ENCODE assay signal across 9 mouse cellular contexts in the genomic region with DNA sequence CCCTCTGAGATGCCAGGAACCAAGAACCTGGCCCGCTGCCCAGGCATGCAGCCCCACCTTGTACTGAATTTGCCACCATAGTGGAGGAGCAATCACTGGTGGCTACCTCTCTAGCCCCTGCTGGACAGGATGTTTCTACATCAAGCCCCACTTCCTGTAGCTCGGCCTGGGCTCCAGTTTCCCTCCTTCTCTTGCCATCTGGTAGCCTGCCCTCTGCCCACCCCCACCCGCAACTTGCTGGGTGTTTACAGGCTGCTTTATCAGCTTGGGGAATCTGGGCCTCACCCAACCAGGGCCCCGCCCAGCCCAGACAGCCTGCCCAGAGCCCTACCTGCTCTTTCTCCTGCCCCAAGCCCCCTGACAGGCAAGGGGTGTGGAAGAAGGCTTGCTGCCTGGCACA. TPM values are rescaled to one million over a fixed set of nuclear protein-coding genes. Genes with fewer than 3 reads are reported as not detected.
DNase-seq lines count a peak whose midpoint lies in the region; ATAC-seq and TF ChIP-seq lines count a peak whose summit lies in the region.
"Had no signal": no experiment of that assay in that cellular context is flagged by ENCODE, and none has a peak within 500 bp of the region (broad histone marks: within the 10 kb centered on the region; RNA-seq: fewer than 3 reads in every experiment).

No protein-coding gene starts in this region.

- WGBS in intestine, embryonic 15.5 days, result 35% methylated on average over 4 of the region's 4 CpGs
- 85% methylated on average over 3 of the region's 4 CpGs for WGBS in forebrain, embryonic 15.5 days
- 88% methylated on average over 4 of the region's 4 CpGs for WGBS in hindbrain, postnatal 0 days

- no peak overlapping the region for H3K9ac ChIP-seq in intestine, embryonic 15.5 days
- H3K9ac ChIP-seq in forebrain, embryonic 15.5 days (replicated peaks), result no peak overlapping the region
- H3K9ac ChIP-seq in hindbrain, postnatal 0 days (replicated peaks; ENCODE audit: low read length), result no peak overlapping the region

- DNase-seq in kidney, postnatal 25 days, result peak; percentile 5 to 41
- no peak for DNase-seq in kidney, adult 11 months
- DNase-seq in G1E (ENCODE audit: low spot score), result no peak
- DNase-seq in hindbrain, postnatal 0 days (ENCODE audit: low spot score), result no peak
- DNase-seq in adrenal gland, postnatal 4 days (ENCODE audit: low spot score in 2 of 2), result no peak

- no peaks in the 10 kb centered on the region for H3K27me3 ChIP-seq in G1E (ENCODE audit: insufficient read depth, low read length)
- no peaks in the 10 kb centered on the region for H3K27me3 ChIP-seq in intestine, embryonic 15.5 days (replicated peaks)
- no peaks in the 10 kb centered on the region for H3K27me3 ChIP-seq in forebrain, embryonic 15.5 days
- H3K27me3 ChIP-seq in hindbrain, postnatal 0 days (ENCODE audit: insufficient read depth, low read length), result no peaks in the 10 kb centered on the region

- H3K4me3 ChIP-seq in G1E (ENCODE audit: low read depth, low read length), result peak overlapping the region; percentile 60; the same call in 1 of the 2 replicates
- no peak overlapping the region for H3K4me3 ChIP-seq in intestine, embryonic 15.5 days (replicated peaks)
- H3K4me3 ChIP-seq in forebrain, embryonic 15.5 days, result no peak overlapping the region
- H3K4me3 ChIP-seq in hindbrain, postnatal 0 days (ENCODE audit: low read length), result no peak overlapping the region
- H3K4me3 ChIP-seq: megakaryocyte, embryonic 14.5 days had no signal

- H3K4me1 ChIP-seq in G1E (ENCODE audit: insufficient read depth, low read depth, low read length), result peaks cover 75% of the 10 kb centered on the region
- peaks cover 16% of the 10 kb centered on the region for H3K4me1 ChIP-seq in intestine, embryonic 15.5 days (replicated peaks)
- no peaks in the 10 kb centered on the region for H3K4me1 ChIP-seq in forebrain, embryonic 15.5 days
- H3K4me1 ChIP-seq in hindbrain, postnatal 0 days (ENCODE audit: insufficient read depth, low read length), result no peaks in the 10 kb centered on the region

- no peak overlapping the region for H3K4me2 ChIP-seq in intestine, embryonic 15.5 days (replicated peaks)
- H3K4me2 ChIP-seq in forebrain, embryonic 15.5 days (replicated peaks), result no peak overlapping the region
- H3K4me2 ChIP-seq in hindbrain, postnatal 0 days (ENCODE audit: low read depth, low read length), result no peak overlapping the region

- peaks cover 29% of the 10 kb centered on the region for H3K36me3 ChIP-seq in G1E (replicated peaks)
- H3K36me3 ChIP-seq in intestine, embryonic 15.5 days, result no peaks in the 10 kb centered on the region
- H3K36me3 ChIP-seq in forebrain, embryonic 15.5 days, result no peaks in the 10 kb centered on the region
- H3K36me3 ChIP-seq in hindbrain, postnatal 0 days (ENCODE audit: insufficient read depth, low read length), result no peaks in the 10 kb centered on the region

- no peak for TF ChIP-seq CTCF in G1E (IDR thresholded peaks at IDR 0.05; ENCODE audit: low read depth, low read length)
- no peak for TF ChIP-seq CTCF in hindbrain, postnatal 0 days (IDR thresholded peaks at IDR 0.05; ENCODE audit: low read depth)

- no peaks in the 10 kb centered on the region for H3K9me3 ChIP-seq in G1E (replicated peaks)
- no peaks in the 10 kb centered on the region for H3K9me3 ChIP-seq in intestine, embryonic 15.5 days
- no peaks in the 10 kb centered on the region for H3K9me3 ChIP-seq in forebrain, embryonic 15.5 days
- H3K9me3 ChIP-seq in hindbrain, postnatal 0 days (ENCODE audit: low read length), result no peaks in the 10 kb centered on the region
- H3K9me3 ChIP-seq: megakaryocyte, embryonic 14.5 days had no signal

- ATAC-seq in G1E (ENCODE audit: extremely low read depth, insufficient number of reproducible peaks, low FRiP score, poor library complexity, severe bottlenecking), result peak; percentile 38; the same call in 1 of the 2 replicates
- ATAC-seq in intestine, embryonic 15.5 days, result peak; percentile 76
- ATAC-seq in megakaryocyte progenitor cell, adult 5-6 weeks (replicated peaks; ENCODE audit: poor library complexity), result peak; percentile 56
- no peak for ATAC-seq in forebrain, embryonic 15.5 days (replicated peaks)
- no peak for ATAC-seq in hindbrain, postnatal 0 days

- no peak overlapping the region for H3K27ac ChIP-seq in intestine, embryonic 15.5 days
- H3K27ac ChIP-seq in forebrain, embryonic 15.5 days (replicated peaks), result no peak overlapping the region
- no peak overlapping the region for H3K27ac ChIP-seq in hindbrain, postnatal 0 days

RNA-seq across cellular contexts. Expression of a gene that starts 23.9 kb away (rescaled TPM):
- total RNA-seq in G1E (2014; fragmentation: Nextera tagmentation) (87.3 and 92.6 TPM in 2 replicates), G1E (2017) (12.4 and 13.4 TPM in 2 replicates)
- polyA plus RNA-seq in G1E (2012), result 19.9 and 26.5 TPM in 2 replicates
- polyA plus RNA-seq in intestine, embryonic 15.5 days (2015; fragmentation: Nextera tagmentation; extraction: Ambion mirVana), result 13.0 and 13.9 TPM in 2 replicates
- total RNA-seq in megakaryocyte progenitor cell, adult 5-6 weeks (2015), result 54.9 and 57.2 TPM in 2 replicates
- 12.7 and 13.2 TPM in 2 replicates for total RNA-seq in megakaryocyte progenitor cell, adult 5-6 weeks (2017)
- polyA plus RNA-seq in forebrain, embryonic 15.5 days (2015; fragmentation: Nextera tagmentation; extraction: Ambion mirVana), result 0.38 and 0.41 TPM in 2 replicates
- total RNA-seq in hindbrain, postnatal 0 days (2014; rRNA removed), result 0.78 and 1.5 TPM in 2 replicates
- polyA plus RNA-seq in hindbrain, postnatal 0 days (2015; fragmentation: Nextera tagmentation; extraction: Ambion mirVana), result 0.32 and 0.34 TPM in 2 replicates
- total RNA-seq in adrenal gland, postnatal 4 days (2021), result 10 to 100 TPM; 25.0 to 28.6 TPM

Comparison
In these comparisons a context has a peak if more than half of its experiments do, and no peak if none do; other contexts are left out.
1. DNase-seq: peak in kidney, postnatal 25 days (2 of 2); none in kidney, adult 11 months (single experiment), G1E (single experiment), hindbrain, postnatal 0 days (single experiment) and adrenal gland, postnatal 4 days (0 of 2).
2. ATAC-seq: peak in G1E (single experiment), intestine, embryonic 15.5 days (single experiment) and megakaryocyte progenitor cell, adult 5-6 weeks (single experiment); none in forebrain, embryonic 15.5 days (single experiment) and hindbrain, postnatal 0 days (single experiment).